Mouse (Mus musculus) myocyte (in vitro differentiated cells): ENCODE data around the gene Zfc3h1.

ENCODE experiments used
- E2F4 ChIP-seq: IDR thresholded peaks from one replicate; pipeline ENCODE4 v1.6.1; 2011; ENCODE audit warnings: mild to moderate bottlenecking, control low read depth, moderate library complexity; ENCODE audit not compliant: insufficient read depth
- MAX ChIP-seq: IDR thresholded peaks from one replicate; pipeline ENCODE4 v1.6.1; 2011; ENCODE audit warnings: low read depth, mild to moderate bottlenecking, control low read depth
- POLR2A ChIP-seq: IDR thresholded peaks from one replicate; pipeline ENCODE4 v1.6.1; 2011; ENCODE audit warnings: low read depth, mild to moderate bottlenecking, control low read depth, moderate library complexity; ENCODE audit not compliant: insufficient read length
- USF1 ChIP-seq: IDR thresholded peaks from one replicate; pipeline ENCODE4 v1.6.1; 2011; ENCODE audit warnings: low read depth, mild to moderate bottlenecking, control low read depth, moderate library complexity

GRCm38 (mm10) chr10:115355016-115355415 is 29.7 kb upstream of the Zfc3h1 start:
- TF ChIP-seq POLR2A (no peak), MAX (no peak), USF1 (no peak), E2F4 (no peak)
